Mouse (Mus musculus): ENCODE data around the gene Cox5a.

- TF ChIP-seq GATA2 (IDR thresholded peaks at IDR 0.05; ENCODE audit: borderline replicate concordance, low read depth, low read length) (no peak), CTCF (IDR thresholded peaks at IDR 0.05; ENCODE audit: low read depth, low read length) (no peak), TAL1 (conservative IDR thresholded peaks at IDR 0.05; ENCODE audit: low read depth, low read length) (no peak), GATA1 (IDR thresholded peaks at IDR 0.05; ENCODE audit: borderline replicate concordance, low read length) (no peak), POLR2AphosphoS5 (IDR thresholded peaks at IDR 0.05; ENCODE audit: insufficient replicate concordance, low read depth, low read length) (no peak; the same call in 1 of the 2 replicates)
These were observed at the start of gene Cox5a for GRCm38 (mm10) chr9:57521056-57521911.
